In genomic region chrX:52278687-52279359, GRCm38 (mm10) we compare ENCODE assay signal across 27 mouse cellular contexts.
DNase-seq lines count a peak whose midpoint lies in the region; ATAC-seq lines count a peak whose summit lies in the region.
"Had no signal": no experiment of that assay in that cellular context is flagged by ENCODE, and none has a peak within 500 bp of the region (broad histone marks: within the 10 kb centered on the region; RNA-seq: fewer than 3 reads in every experiment).

No protein-coding gene starts in this region.

- H3K27ac ChIP-seq in forebrain, embryonic 14.5 days (ENCODE audit: low read depth, low read length), result no peak overlapping the region; the same call in 1 of the 2 replicates
- no peak overlapping the region for H3K27ac ChIP-seq in forebrain, embryonic 12.5 days
- H3K27ac ChIP-seq: gastrocnemius, adult 2 months; heart, embryonic 10.5 days; hindbrain, embryonic 15.5 days; intestine, embryonic 15.5 days; limb, embryonic 12.5 days; midbrain, embryonic 10.5 days; neural tube, embryonic 13.5 days had no signal

- 56% methylated on average over 3 of the region's 3 CpGs for WGBS in forebrain, embryonic 14.5 days
- 68% methylated on average over 3 of the region's 3 CpGs for WGBS in forebrain, embryonic 12.5 days

- peak; percentile 37 for DNase-seq in forebrain, embryonic 14.5 days (ENCODE audit: low spot score)
- DNase-seq in layer of hippocampus, adult 18-20 months (ENCODE audit: low spot score in 2 of 2), result peak; percentile 9 to 59
- no peak for DNase-seq in layer of hippocampus, postnatal 10 days (ENCODE audit: low spot score in 2 of 2)
- DNase-seq in R1 (ENCODE audit: low read depth, low spot score), result peak; percentile 77
- peak; percentile 11 for DNase-seq in layer of hippocampus, adult 8-10 months (ENCODE audit: low spot score in 2 of 2)
- DNase-seq in kidney, postnatal 10 days, result no peak
- no peak for DNase-seq in heart, adult 11 months
- DNase-seq: adrenal gland, postnatal 36 days; cerebellum, adult 2 months; gastrocnemius, adult 2 months; heart, postnatal 4 days; liver, postnatal 0 days; retina, postnatal 1 day; right cerebral cortex, postnatal 25 days; spleen, adult 18-20 months had no signal

- no peak overlapping the region for H3K9ac ChIP-seq in forebrain, embryonic 14.5 days (ENCODE audit: low read length)
- no peak overlapping the region for H3K9ac ChIP-seq in forebrain, embryonic 12.5 days
- H3K9ac ChIP-seq: hindbrain, embryonic 15.5 days; intestine, embryonic 15.5 days; limb, embryonic 12.5 days; liver, postnatal 0 days; neural tube, embryonic 13.5 days had no signal

- no peaks in the 10 kb centered on the region for H3K9me3 ChIP-seq in forebrain, embryonic 14.5 days (replicated peaks; ENCODE audit: control insufficient read depth, low read length)
- no peaks in the 10 kb centered on the region for H3K9me3 ChIP-seq in forebrain, embryonic 12.5 days
- H3K9me3 ChIP-seq: heart, embryonic 10.5 days; hindbrain, embryonic 15.5 days; intestine, embryonic 15.5 days; limb, embryonic 12.5 days; midbrain, embryonic 10.5 days; neural tube, embryonic 13.5 days had no signal

- H3K27me3 ChIP-seq in forebrain, embryonic 14.5 days (replicated peaks; ENCODE audit: control insufficient read depth, insufficient read depth, low read length), result no peaks in the 10 kb centered on the region
- peaks cover 30% of the 10 kb centered on the region for H3K27me3 ChIP-seq in forebrain, embryonic 12.5 days
- H3K27me3 ChIP-seq: hindbrain, embryonic 15.5 days; intestine, embryonic 15.5 days had no signal

- ATAC-seq in forebrain, embryonic 14.5 days, result peak; percentile 61; the same call in 1 of the 2 replicates
- ATAC-seq in forebrain, embryonic 12.5 days (ENCODE audit: low FRiP score), result no peak
- ATAC-seq: intestine, embryonic 15.5 days; liver, postnatal 0 days; lung, postnatal 0 days; midbrain, embryonic 16.5 days had no signal

- no peak overlapping the region for H3K4me2 ChIP-seq in forebrain, embryonic 14.5 days (ENCODE audit: low read length)
- H3K4me2 ChIP-seq in forebrain, embryonic 12.5 days, result no peak overlapping the region
- H3K4me2 ChIP-seq: hindbrain, embryonic 15.5 days; intestine, embryonic 15.5 days; limb, embryonic 12.5 days; liver, embryonic 11.5 days; neural tube, embryonic 13.5 days had no signal

- H3K36me3 ChIP-seq in forebrain, embryonic 14.5 days (ENCODE audit: control insufficient read depth, insufficient read depth, low read length), result no peaks in the 10 kb centered on the region
- H3K36me3 ChIP-seq in forebrain, embryonic 12.5 days (replicated peaks), result no peaks in the 10 kb centered on the region
- H3K36me3 ChIP-seq: heart, embryonic 10.5 days; hindbrain, embryonic 15.5 days; intestine, embryonic 15.5 days; limb, embryonic 12.5 days; midbrain, embryonic 10.5 days; neural tube, embryonic 13.5 days had no signal

- H3K4me1 ChIP-seq in forebrain, embryonic 14.5 days (ENCODE audit: control insufficient read depth, insufficient read depth, low read length), result peaks cover 10% of the 10 kb centered on the region
- H3K4me1 ChIP-seq in forebrain, embryonic 12.5 days, result peaks cover 14% of the 10 kb centered on the region; the same call in 1 of the 2 replicates
- H3K4me1 ChIP-seq: hindbrain, embryonic 15.5 days; intestine, embryonic 15.5 days; limb, embryonic 12.5 days had no signal

- H3K4me3 ChIP-seq in forebrain, embryonic 14.5 days (ENCODE audit: low read depth, low read length), result no peak overlapping the region
- no peak overlapping the region for H3K4me3 ChIP-seq in forebrain, embryonic 12.5 days (replicated peaks)
- H3K4me3 ChIP-seq: erythroblast, embryonic 14.5 days; gastrocnemius, adult 2 months; heart, embryonic 10.5 days; hindbrain, embryonic 15.5 days; intestine, embryonic 15.5 days; limb, embryonic 12.5 days; midbrain, embryonic 10.5 days; myocyte; neural tube, embryonic 13.5 days had no signal

Comparison
In these comparisons a context has a peak if more than half of its experiments do, and no peak if none do; other contexts are left out.
1. DNase-seq: peak in forebrain, embryonic 14.5 days (single experiment), layer of hippocampus, adult 18-20 months (2 of 2), R1 (single experiment) and layer of hippocampus, adult 8-10 months (2 of 2); none in layer of hippocampus, postnatal 10 days (0 of 2), kidney, postnatal 10 days (single experiment) and heart, adult 11 months (single experiment).